Mouse (Mus musculus) intestine, postnatal 0 days (tissue): ENCODE results near the gene Chka. TPM values are rescaled to one million over a fixed set of nuclear protein-coding genes. Genes with fewer than 3 reads are reported as not detected.
A peak's percentile ranks its signal among the peaks of the same experiment; 100 is the strongest.

ENCODE experiments used
- ATAC-seq: fragments of 200-750 bp; cut with Nextera tagmentation; 2 replicates; pipeline ENCODE4 v1.8.0; 2017; ENCODE audit warnings: mild to moderate bottlenecking, moderate TSS enrichment, moderate library complexity
- H3K27ac ChIP-seq: fragments of 300-500 bp; sonication (generic); 2 replicates; pipeline ENCODE4 v1.5.1; 2014; ENCODE audit warnings: mild to moderate bottlenecking, low read depth, low read length, moderate library complexity
- H3K27me3 ChIP-seq: fragments of 300-500 bp; sonication (generic); replicated peaks from 2 replicates; pipeline ENCODE4 v1.6.1; 2014; ENCODE audit warnings: low read length, mixed read lengths; ENCODE audit not compliant: control insufficient read depth, insufficient read depth
- H3K36me3 ChIP-seq: fragments of 300-500 bp; sonication (generic); 2 replicates; pipeline ENCODE4 v1.6.1; 2014; ENCODE audit warnings: mild to moderate bottlenecking, moderate library complexity; ENCODE audit not compliant: control insufficient read depth, insufficient read depth
- H3K4me1 ChIP-seq: fragments of 300-500 bp; sonication (generic); replicated peaks from 2 replicates; pipeline ENCODE4 v1.6.1; 2014; ENCODE audit warnings: antibody characterized with exemption, low read length, mixed read lengths; ENCODE audit not compliant: control insufficient read depth, insufficient read depth
- H3K4me2 ChIP-seq: fragments of 300-500 bp; sonication (generic); replicated peaks from 2 replicates; pipeline ENCODE4 v1.6.1; 2014; ENCODE audit warnings: low read depth, mild to moderate bottlenecking, moderate library complexity
- H3K4me3 ChIP-seq: fragments of 300-500 bp; sonication (generic); 2 replicates; pipeline ENCODE4 v1.5.1; 2014; ENCODE audit warnings: low read depth, low read length
- H3K9ac ChIP-seq: fragments of 300-500 bp; sonication (generic); 2 replicates; pipeline ENCODE4 v1.6.1; 2014; ENCODE audit warnings: mild to moderate bottlenecking, low read depth, low read length
- H3K9me3 ChIP-seq: fragments of 300-500 bp; sonication (generic); 2 replicates; pipeline ENCODE4 v1.6.1; 2016; ENCODE audit warnings: mixed run types; ENCODE audit not compliant: control insufficient read depth
- CTCF ChIP-seq: sonication (generic); IDR thresholded peaks from 2 replicates; pipeline ENCODE4 v1.5.1; 2016; ENCODE audit warnings: low read depth, mild to moderate bottlenecking, control low read depth, antibody characterized with exemption, moderate library complexity
- WGBS: fragments of 180-500 bp; shearing (Covaris S2); extraction: QIAGEN DNeasy Blood & Tissue Kit; methylation state at CpG from one replicate; pipeline ENCODE4 v1.1.7; 2014; 5-methylcytosine and 5-hydroxymethylcytosine counted together
- polyA plus RNA-seq: library from polyadenylated mRNA; unstranded; fragments of >200 nt; fragmentation: Nextera tagmentation; extraction: Ambion mirVana; gene quantifications from 2 replicates; pipeline ENCODE4 v1.2.1, GENCODE M21; 2015

The Chka gene
- polyA plus RNA-seq, 1 experiment from 2014 or later: 113 TPM

DNA sequence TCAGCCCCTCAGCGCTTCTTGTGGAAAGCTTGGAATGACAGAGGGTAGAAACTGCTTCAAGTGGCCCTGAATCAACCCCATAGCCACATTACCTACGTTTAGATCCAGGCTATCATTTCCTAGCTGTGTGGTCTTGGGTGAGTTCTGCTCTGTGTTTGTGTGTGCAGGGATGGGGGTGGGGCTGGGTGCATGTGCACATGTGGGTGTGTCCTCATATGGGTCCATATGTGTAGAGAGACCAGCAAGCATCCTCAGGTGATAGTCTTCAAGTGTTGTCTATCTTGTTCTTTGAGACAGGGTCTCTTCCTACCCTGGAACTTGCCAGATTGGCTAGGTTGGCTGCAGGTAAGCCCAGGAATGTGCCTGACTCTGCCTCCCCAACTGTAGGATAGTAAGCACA is 2.3 kb upstream of the Chka start:
- ATAC-seq: no peak
- WGBS: 74% methylated on average over 2 of the region's 2 CpGs

DNA sequence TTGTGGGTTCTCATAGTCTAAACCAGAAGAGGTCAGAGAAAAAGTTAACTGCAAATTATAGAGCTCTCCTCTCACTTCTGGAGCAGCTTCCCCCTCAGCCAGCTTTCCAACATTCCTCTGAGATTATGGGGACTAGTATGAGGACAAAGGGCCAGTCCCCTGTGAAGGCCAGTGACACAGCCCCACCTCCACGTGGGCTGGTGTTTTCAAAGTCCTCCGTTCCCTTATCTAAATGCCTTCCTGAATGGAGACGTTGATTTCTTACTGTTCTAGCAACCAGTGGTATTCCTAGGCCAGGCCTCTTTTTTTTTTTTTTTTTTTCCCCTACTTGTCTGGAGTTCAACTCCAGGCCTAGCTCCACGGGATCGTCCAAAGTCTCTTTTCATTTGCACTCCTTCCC is 1.5 kb upstream of the Chka start:
- Histone ChIP-seq H3K4me2 (no peak overlapping the region), H3K27ac (peak overlapping the region; percentile 100), H3K4me1 (peaks cover 8% of the 10 kb centered on the region; the same call in 1 of the 2 replicates), H3K9me3 (no peaks in the 10 kb centered on the region), H3K9ac (0 out of 2 replicates have a peak overlapping the region, but pooled peaks have one; percentile 98), H3K36me3 (no peaks in the 10 kb centered on the region), H3K27me3 (no peaks in the 10 kb centered on the region), H3K4me3 (no peak overlapping the region)
- no peak for TF ChIP-seq CTCF
- ATAC-seq: peak; percentile 50
- WGBS: 17% methylated on average over 5 of the region's 5 CpGs

More for the DNA sequence above, 2.3 kb upstream of the Chka start:
- H3K36me3 ChIP-seq: no peaks in the 10 kb centered on the region
- no peaks in the 10 kb centered on the region for H3K9me3 ChIP-seq
- no peak overlapping the region for H3K9ac ChIP-seq
- peak overlapping the region; percentile 84 for H3K27ac ChIP-seq
- H3K4me2 ChIP-seq: no peak overlapping the region
- no peaks in the 10 kb centered on the region for H3K27me3 ChIP-seq
- peaks cover 5% of the 10 kb centered on the region; the same call in 1 of the 2 replicates for H3K4me1 ChIP-seq
- no peak for TF ChIP-seq CTCF
- no peak overlapping the region for H3K4me3 ChIP-seq

DNA sequence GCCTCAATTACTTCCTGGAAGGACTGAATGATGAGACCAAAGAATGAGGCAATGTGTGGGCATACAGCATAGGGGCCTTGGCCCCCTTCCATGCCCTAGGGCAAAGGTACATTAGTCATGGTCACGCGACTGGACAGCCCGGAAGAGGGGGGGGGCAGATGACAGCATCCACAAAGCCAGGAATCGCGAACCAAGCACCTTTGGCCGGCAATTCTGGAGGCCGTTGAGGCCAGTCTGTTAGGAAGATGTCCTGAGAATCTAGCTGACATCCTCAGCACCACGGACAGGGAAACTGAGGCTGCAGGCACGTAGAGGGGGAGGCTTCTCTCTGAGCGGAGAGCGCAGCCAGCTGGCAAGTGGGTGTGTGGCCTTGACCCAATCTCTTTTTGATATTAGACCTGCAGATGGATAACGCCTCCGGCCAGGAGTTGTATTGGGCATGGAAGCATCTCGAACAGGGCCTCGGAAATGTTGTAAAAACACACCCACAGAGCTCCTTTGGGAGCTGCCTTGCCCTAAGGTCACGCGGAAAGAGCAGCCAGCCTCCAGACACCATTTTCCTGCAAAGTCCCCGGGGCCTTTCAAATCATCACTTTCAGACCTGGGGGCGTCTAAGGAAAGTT is 615 bp upstream of the Chka start:
- ATAC-seq: peak; percentile 72

DNA sequence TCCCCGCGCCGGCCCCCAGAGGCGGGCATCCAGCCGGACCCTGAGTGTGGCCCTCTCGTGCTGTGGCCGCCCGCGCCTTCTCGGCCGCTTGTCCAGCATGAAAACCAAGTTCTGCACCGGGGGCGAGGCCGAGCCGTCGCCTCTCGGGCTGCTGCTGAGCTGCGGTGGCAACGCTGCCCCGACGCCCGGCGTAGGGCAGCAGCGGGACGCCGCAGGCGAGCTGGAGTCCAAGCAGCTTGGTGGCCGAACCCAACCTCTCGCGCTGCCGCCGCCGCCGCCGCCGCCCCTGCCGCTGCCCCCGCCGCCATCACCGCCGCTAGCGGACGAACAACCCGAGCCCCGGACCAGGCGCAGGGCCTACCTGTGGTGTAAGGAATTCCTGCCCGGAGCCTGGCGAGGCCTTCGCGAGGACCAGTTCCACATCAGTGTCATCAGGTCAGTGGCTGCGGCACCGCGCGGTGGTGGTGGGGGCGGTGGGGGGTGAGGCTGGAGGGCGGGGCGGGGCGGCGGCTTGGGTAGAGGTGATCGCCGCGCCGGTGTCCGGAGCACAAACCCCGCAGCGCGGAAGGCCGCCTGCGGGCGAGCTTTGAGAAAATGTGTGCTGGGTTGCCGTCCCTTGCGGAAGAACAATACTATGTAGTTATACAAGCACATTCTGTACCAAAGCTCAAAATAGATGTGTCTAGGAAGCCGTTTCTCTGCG is 557 bp downstream of the Chka start:
- no peak; the same call in 1 of the 2 replicates for ATAC-seq
- peak overlapping the region; percentile 82 for H3K4me2 ChIP-seq
- peak overlapping the region; percentile 98 for H3K9ac ChIP-seq

More for the DNA sequence above, 615 bp upstream of the Chka start:
- Histone ChIP-seq H3K4me2 (peak overlapping the region; percentile 82), H3K27ac (peak overlapping the region; percentile 100), H3K4me3 (peak overlapping the region; percentile 93), H3K27me3 (no peaks in the 10 kb centered on the region), H3K9me3 (no peaks in the 10 kb centered on the region), H3K9ac (peak overlapping the region; percentile 98), H3K36me3 (no peaks in the 10 kb centered on the region), H3K4me1 (peaks cover 10% of the 10 kb centered on the region; the same call in 1 of the 2 replicates)
- peak; percentile 23; the same call in 1 of the 2 replicates for TF ChIP-seq CTCF
- WGBS: under 1% methylated on average over 19 of the region's 19 CpGs

DNA sequence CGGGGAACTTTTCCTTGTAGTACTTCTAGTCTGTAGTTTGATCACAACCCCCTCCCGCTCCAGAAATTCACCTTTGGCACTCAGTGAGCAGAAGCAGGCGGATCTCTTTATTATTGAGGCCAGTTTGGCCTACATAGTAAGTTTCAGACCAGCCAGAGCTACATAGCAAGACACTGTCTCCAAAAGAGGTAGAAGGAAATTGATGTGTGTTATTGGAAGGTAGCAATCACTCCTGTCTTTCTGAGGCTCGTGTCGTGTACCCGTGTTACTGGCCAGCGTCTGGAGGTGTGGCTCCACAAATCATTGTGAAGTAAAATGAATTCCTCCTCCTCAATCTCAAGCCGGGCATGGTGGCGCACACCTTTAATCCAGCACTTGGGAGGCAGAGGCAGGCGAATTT is 1.5 kb downstream of the Chka start:
- H3K27me3 ChIP-seq: no peaks in the 10 kb centered on the region
- peak overlapping the region; percentile 93 for H3K4me3 ChIP-seq
- WGBS: 63% methylated on average over 10 of the region's 10 CpGs
- no peaks in the 10 kb centered on the region for H3K36me3 ChIP-seq
- peaks cover 10% of the 10 kb centered on the region; the same call in 1 of the 2 replicates for H3K4me1 ChIP-seq
- H3K4me2 ChIP-seq: peak overlapping the region; percentile 53
- TF ChIP-seq CTCF: no peak
- H3K9ac ChIP-seq: peak overlapping the region; percentile 98; the same call in 1 of the 2 replicates
- peak overlapping the region; percentile 100; the same call in 1 of the 2 replicates for H3K27ac ChIP-seq
- ATAC-seq: no peak
- no peaks in the 10 kb centered on the region for H3K9me3 ChIP-seq

More for the DNA sequence above, 557 bp downstream of the Chka start:
- WGBS: under 1% methylated on average over 70 of the region's 74 CpGs
- peak overlapping the region; percentile 93 for H3K4me3 ChIP-seq
- H3K36me3 ChIP-seq: no peaks in the 10 kb centered on the region
- no peaks in the 10 kb centered on the region for H3K9me3 ChIP-seq
- H3K27me3 ChIP-seq: no peaks in the 10 kb centered on the region
- TF ChIP-seq CTCF: 0 out of 2 replicates have a peak, but pooled peaks have one; percentile 5
- peak overlapping the region; percentile 100 for H3K27ac ChIP-seq
- H3K4me1 ChIP-seq: peaks cover 10% of the 10 kb centered on the region; the same call in 1 of the 2 replicates

DNA sequence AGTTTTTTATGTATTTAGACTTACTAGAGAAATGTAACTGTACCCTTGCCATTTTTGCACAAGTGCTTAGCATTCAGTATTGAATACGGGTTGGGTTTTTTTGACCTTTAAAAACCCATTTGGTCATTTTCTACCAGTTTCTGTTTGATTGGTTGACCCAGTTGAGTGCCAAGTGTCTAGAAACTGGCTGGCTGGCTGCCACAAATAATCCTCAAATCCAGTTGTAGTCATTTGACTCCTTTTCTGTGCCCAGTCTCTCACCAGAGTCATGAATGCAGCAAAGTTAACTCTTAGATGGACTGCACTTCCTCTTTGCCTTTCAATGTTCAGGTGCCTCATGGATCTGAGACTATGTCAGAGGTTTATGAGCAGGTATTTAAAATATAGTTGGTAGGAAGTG is 2.3 kb downstream of the Chka start:
- Histone ChIP-seq H3K36me3 (no peaks in the 10 kb centered on the region), H3K27me3 (no peaks in the 10 kb centered on the region), H3K4me1 (peaks cover 10% of the 10 kb centered on the region; the same call in 1 of the 2 replicates), H3K4me2 (peak overlapping the region; percentile 53), H3K9ac (peak overlapping the region; percentile 2; the same call in 1 of the 2 replicates), H3K9me3 (no peaks in the 10 kb centered on the region), H3K4me3 (peak overlapping the region; percentile 93), H3K27ac (no peak overlapping the region)
- no peak for TF ChIP-seq CTCF
- ATAC-seq: no peak
- WGBS: 78% methylated on average over 1 of the region's 1 CpGs
